Mouse (Mus musculus) G1E (cell line): Measurements from ENCODE around the gene Izumo2.

Source experiments
- CTCF ChIP-seq: IDR thresholded peaks from 2 replicates; pipeline ENCODE4 v1.5.1; 2012; ENCODE audit warnings: low read depth, low read length, inconsistent platforms, mixed read lengths
- GATA1 ChIP-seq: IDR thresholded peaks from 2 replicates; pipeline ENCODE4 v1.6.1; 2012; ENCODE audit warnings: borderline replicate concordance, low read length, inconsistent platforms, mixed read lengths
- TAL1 ChIP-seq: conservative IDR thresholded peaks from 2 replicates; pipeline ENCODE4 v1.6.1; 2012; ENCODE audit warnings: low read depth, low read length, inconsistent platforms, mixed read lengths

GRCm38 (mm10) chr7:44669103-44669502 lies 39.4 kb upstream of the Izumo2 start:
- TF ChIP-seq CTCF (no peak), TAL1 (no peak), GATA1 (no peak)
